Mouse (Mus musculus) CD8-positive naive resting alpha-beta T cell, adult 2 months (primary cell): ENCODE data around the gene Cacna1a.

Source experiments
- DNase-seq, 2 experiments: peaks; one replicate each; pipeline ENCODE4 v3.0.0; 2022; ENCODE audit warnings: low read depth in 2 of 2, low spot score in 2 of 2

Gene Cacna1a

GRCm38 (mm10) chr8:84687003-84687704, 298.9 kb downstream of the Cacna1a start:
- DNase-seq = no peak

GRCm38 (mm10) chr8:84687705-84688100, 299.5 kb downstream of the Cacna1a start, which contains the start of gene Nacc1:
Gene Nacc1 (minus strand): TSS chr8:84687862.
- DNase-seq = peak; percentile 75 to 77

DNA sequence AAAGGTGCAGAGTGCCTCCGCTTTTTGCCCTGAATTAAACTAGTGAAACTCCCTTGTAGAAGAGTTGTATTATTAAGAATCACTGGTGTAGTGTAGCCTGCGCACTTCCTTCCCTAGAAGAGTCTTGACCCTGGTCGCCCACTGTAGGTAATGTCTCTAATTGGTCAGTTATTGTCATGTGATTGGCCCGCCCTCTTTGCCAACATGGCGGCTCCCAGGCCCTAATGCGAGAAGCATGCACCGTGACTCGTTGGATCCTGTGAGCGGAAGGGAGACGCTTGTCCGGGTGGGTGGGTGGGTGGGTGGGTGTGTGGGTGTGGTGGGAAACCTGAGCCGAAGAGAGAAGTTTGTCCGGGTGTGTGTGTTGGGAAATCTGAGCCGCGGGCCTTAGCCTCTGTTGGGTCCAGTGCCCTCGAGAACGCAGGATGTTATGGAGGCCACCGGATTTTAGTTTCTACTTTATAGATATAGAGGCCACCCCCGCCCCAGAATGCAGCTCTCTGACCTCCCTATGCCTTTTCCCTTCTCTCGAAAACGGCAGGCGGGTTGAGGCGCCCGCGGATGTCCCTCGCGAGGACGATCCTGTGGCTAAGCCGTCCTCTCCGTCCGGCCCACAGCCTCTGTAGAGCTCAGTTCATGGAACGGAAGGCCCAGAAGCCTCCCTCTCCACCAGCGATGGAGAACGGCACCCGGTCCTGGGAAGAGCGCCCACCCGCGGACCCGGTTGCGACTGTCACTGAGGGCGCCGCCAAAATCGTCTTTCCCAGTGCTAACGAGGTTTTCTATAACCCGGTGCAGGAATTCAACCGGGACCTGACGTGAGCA, 301.1 kb downstream of the Cacna1a start:
- peak; percentile 69 to 83 for DNase-seq
